Mouse (Mus musculus) heart, adult 2 months (tissue): ENCODE measurements at regions not wholly inside any gene's neighbourhood (a gene's known extent, or its start where the extent isn't known, plus 50 kb on each side); places are given as distances from the start of the nearest gene placed in this dataset.

ENCODE experiments used
- CTCF ChIP-seq: fragments of 200-600 bp; IDR thresholded peaks from 2 replicates; pipeline ENCODE4 v1.8.1; 2022; ENCODE audit warnings: antibody characterized with exemption, mild to moderate bottlenecking, moderate library complexity
- EP300 ChIP-seq: fragments of 200-500 bp; IDR thresholded peaks from 2 replicates; pipeline ENCODE4 v1.6.1; 2011; ENCODE audit warnings: low read depth, low read length, control low read depth; ENCODE audit not compliant: insufficient read depth

DNA sequence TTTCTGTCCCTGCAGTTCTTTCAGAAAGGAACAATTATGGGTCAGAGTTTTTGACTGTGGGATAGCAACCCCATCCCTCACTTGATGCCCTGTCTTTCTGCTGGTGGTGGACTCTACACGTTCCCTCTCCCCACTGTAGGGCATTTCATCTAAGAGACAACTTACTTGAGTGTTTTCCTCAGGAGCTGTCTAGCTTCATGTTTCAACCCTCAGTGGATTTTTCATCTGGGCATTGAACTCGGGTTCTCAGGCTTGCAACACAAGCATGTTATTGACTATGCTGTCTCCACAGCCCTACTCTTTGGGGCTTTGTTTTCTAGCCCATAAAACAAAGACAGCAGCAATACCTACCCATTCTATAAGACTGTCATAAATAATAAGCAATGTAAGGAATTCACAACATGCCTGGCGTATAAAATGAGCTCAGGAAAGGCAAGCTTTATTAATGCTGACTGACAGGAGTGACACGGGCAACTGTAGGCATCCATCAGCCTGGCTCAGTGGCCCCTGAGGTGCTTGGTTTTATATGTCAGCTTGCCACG lies 68.0 kb upstream of the Cpm start:
- TF ChIP-seq CTCF (no peak), EP300 (no peak)
